Mouse (Mus musculus) MEL (cell line): Measurements from ENCODE around the gene Zfp11. TPM values are rescaled to one million over a fixed set of nuclear protein-coding genes. Genes with fewer than 3 reads are reported as not detected.

Source experiments
- DNase-seq: peaks from one replicate; pipeline ENCODE4 v3.0.0; 2011; ENCODE audit warnings: low read depth, low spot score
- H3K27ac ChIP-seq: 2 replicates; pipeline ENCODE4 v1.5.1; 2012; ENCODE audit warnings: low read depth, mild to moderate bottlenecking, control low read depth, low read length, moderate library complexity; ENCODE audit not compliant: control insufficient read depth
- H3K27me3 ChIP-seq, 2 experiments: fragments of 150-350 bp in 1 of 2; sonication (generic) in 1 of 2; 2 replicates each; pipeline ENCODE4 v1.6.1; 2012; ENCODE audit warnings: low read length in 2 of 2, mild to moderate bottlenecking in 2 of 2, improper control_type of control experiment in 1 of 2, moderate library complexity in 1 of 2; ENCODE audit not compliant: insufficient read depth in 2 of 2, control insufficient read depth in 1 of 2
- H3K36me3 ChIP-seq, 2 experiments: 2 replicates each; pipeline ENCODE4 v1.6.1; 2012 to 2014; ENCODE audit warnings: low read length in 2 of 2, improper control_type of control experiment in 1 of 2, inconsistent platforms in 1 of 2, mild to moderate bottlenecking in 1 of 2; ENCODE audit not compliant: insufficient read depth in 2 of 2, control insufficient read depth in 1 of 2
- H3K4me1 ChIP-seq, 2 experiments: fragments of 150-350 bp in 1 of 2; sonication (generic) in 1 of 2; 2 replicates each; pipeline ENCODE4 v1.6.1; 2012; ENCODE audit warnings: low read length in 2 of 2, improper control_type of control experiment in 1 of 2, mild to moderate bottlenecking in 1 of 2; ENCODE audit not compliant: insufficient read depth in 2 of 2, control insufficient read depth in 1 of 2
- H3K4me3 ChIP-seq, 2 experiments: fragments of 150-350 bp in 1 of 2; sonication (generic) in 1 of 2; 2 replicates each; pipeline ENCODE4 v1.5.1; 2012; ENCODE audit warnings: low read depth in 2 of 2, low read length in 2 of 2, mild to moderate bottlenecking in 2 of 2, moderate library complexity in 2 of 2, control low read depth in 1 of 2, improper control_type of control experiment in 1 of 2; ENCODE audit not compliant: control insufficient read depth in 1 of 2, insufficient read depth in 1 of 2
- H3K79me2 ChIP-seq: 2 replicates; pipeline ENCODE4 v1.6.1; 2012; ENCODE audit warnings: mild to moderate bottlenecking, low read length, moderate library complexity; ENCODE audit not compliant: control insufficient read depth, poor library complexity, insufficient read depth
- H3K9ac ChIP-seq: 2 replicates; pipeline ENCODE4 v1.6.1; 2012; ENCODE audit warnings: low read depth, mild to moderate bottlenecking, control low read depth, low read length, moderate library complexity; ENCODE audit not compliant: control insufficient read depth, poor library complexity, severe bottlenecking
- H3K9me3 ChIP-seq: fragments of 150-350 bp; sonication (generic); replicated peaks from 2 replicates; pipeline ENCODE4 v1.6.1; 2012; ENCODE audit warnings: mild to moderate bottlenecking, low read length, improper control_type of control experiment, moderate library complexity; ENCODE audit not compliant: insufficient read depth
- BHLHE40 ChIP-seq: IDR thresholded peaks from 2 replicates; pipeline ENCODE4 v1.6.1; 2012; ENCODE audit warnings: low read depth, mild to moderate bottlenecking, inconsistent platforms, low read length, improper control_type of control experiment, borderline replicate concordance
- CHD1 ChIP-seq: IDR thresholded peaks from 2 replicates; pipeline ENCODE4 v1.6.1; 2012; ENCODE audit warnings: low read depth, mild to moderate bottlenecking, inconsistent platforms, low read length, improper control_type of control experiment
- E2F4 ChIP-seq: IDR thresholded peaks from 2 replicates; pipeline ENCODE4 v1.6.1; 2011; ENCODE audit warnings: low read depth, low read length, improper control_type of control experiment, borderline replicate concordance
- ETS1 ChIP-seq: IDR thresholded peaks from 2 replicates; pipeline ENCODE4 v1.6.1; 2012; ENCODE audit warnings: low read depth, mild to moderate bottlenecking, inconsistent platforms, low read length, improper control_type of control experiment, moderate library complexity
- HCFC1 ChIP-seq: IDR thresholded peaks from 2 replicates; pipeline ENCODE4 v1.6.1; 2012; ENCODE audit warnings: low read depth, mild to moderate bottlenecking, inconsistent platforms, low read length, improper control_type of control experiment, moderate library complexity
- JUND ChIP-seq: IDR thresholded peaks from 2 replicates; pipeline ENCODE4 v1.6.1; 2011; ENCODE audit warnings: low read depth, mild to moderate bottlenecking, improper control_type of control experiment, low read length
- MAZ ChIP-seq: IDR thresholded peaks from 2 replicates; pipeline ENCODE4 v1.6.1; 2012; ENCODE audit warnings: low read depth, mild to moderate bottlenecking, inconsistent platforms, low read length, improper control_type of control experiment
- MEF2A ChIP-seq: IDR thresholded peaks from 2 replicates; pipeline ENCODE4 v1.6.1; 2014; ENCODE audit warnings: low read depth, mild to moderate bottlenecking, inconsistent platforms, low read length, improper control_type of control experiment; ENCODE audit not compliant: poor library complexity, insufficient replicate concordance, severe bottlenecking; ENCODE audit errors: extremely low read depth
- MXI1 ChIP-seq: IDR thresholded peaks from 2 replicates; pipeline ENCODE4 v1.6.1; 2011; ENCODE audit warnings: mild to moderate bottlenecking, low read depth, low read length, improper control_type of control experiment
- MYB ChIP-seq: IDR thresholded peaks from 2 replicates; pipeline ENCODE4 v1.6.1; 2011; ENCODE audit warnings: mild to moderate bottlenecking, low read depth, low read length, improper control_type of control experiment
- MYC ChIP-seq: IDR thresholded peaks from 2 replicates; pipeline ENCODE4 v1.6.1; 2011; ENCODE audit warnings: low read depth, mild to moderate bottlenecking, low read length, improper control_type of control experiment, moderate library complexity
- NRF1 ChIP-seq: IDR thresholded peaks from 2 replicates; pipeline ENCODE4 v1.6.1; 2014; ENCODE audit warnings: low read depth, mild to moderate bottlenecking, inconsistent platforms, low read length, improper control_type of control experiment, moderate library complexity; ENCODE audit not compliant: poor library complexity, insufficient read depth, severe bottlenecking
- POLR2AphosphoS5 ChIP-seq: IDR thresholded peaks from 2 replicates; pipeline ENCODE4 v1.6.1; 2012; ENCODE audit warnings: low read depth, borderline replicate concordance, mild to moderate bottlenecking, inconsistent platforms, low read length, moderate library complexity, mixed read lengths
- SMC3 ChIP-seq: IDR thresholded peaks from 2 replicates; pipeline ENCODE4 v1.6.1; 2011; ENCODE audit warnings: low read depth, low read length, improper control_type of control experiment
- TAL1 ChIP-seq: IDR thresholded peaks from 2 replicates; pipeline ENCODE4 v1.6.1; 2012; ENCODE audit warnings: mild to moderate bottlenecking, inconsistent platforms, low read length, moderate library complexity, mixed read lengths
- TBP ChIP-seq: IDR thresholded peaks from 2 replicates; pipeline ENCODE4 v1.8.0; 2011; ENCODE audit warnings: low read depth, low read length, improper control_type of control experiment
- UBTF ChIP-seq: IDR thresholded peaks from 2 replicates; pipeline ENCODE4 v1.6.1; 2012; ENCODE audit warnings: low read depth, mild to moderate bottlenecking, inconsistent platforms, low read length, improper control_type of control experiment, moderate library complexity, borderline replicate concordance; ENCODE audit not compliant: insufficient read depth
- USF1 ChIP-seq: IDR thresholded peaks from 2 replicates; pipeline ENCODE4 v1.6.1; 2014; ENCODE audit warnings: low read depth, mild to moderate bottlenecking, inconsistent platforms, low read length, improper control_type of control experiment, moderate library complexity
- polyA plus RNA-seq, 2 experiments: library from polyadenylated mRNA; stranded (reverse) in 1 of 2; unstranded in 1 of 2; fragments of >175 nt in 1 of 2; fragments of >200 nt in 1 of 2; gene quantifications; 2 replicates each; pipeline versions ENCODE4 v1.2.1 to v1.2.4; 2012; ENCODE audit warnings: low replicate concordance in 2 of 2, low read depth in 1 of 2; ENCODE audit not compliant: insufficient read length in 2 of 2, insufficient read depth in 1 of 2, missing spikeins in 1 of 2
- total RNA-seq: library from RNA; depleted of rRNA; stranded (reverse); fragments of 300-350 nt; gene quantifications from 2 replicates; pipeline ENCODE4 v1.2.3, GENCODE M21; 2012

Zfp11 gene
- total and polyA plus RNA-seq, 3 experiments = 0.03 TPM; not detected in 2

GRCm38 (mm10) chr5:129703368-129703767 lies 33.5 kb upstream of the Zfp11 start:
- H3K36me3 ChIP-seq = no peaks in the 10 kb centered on the region
- no peak for TF ChIP-seq SMC3
- TF ChIP-seq MEF2A = no peak
- TF ChIP-seq MYC = no peak
- TF ChIP-seq MXI1 = no peak
- TF ChIP-seq JUND = no peak
- TF ChIP-seq HCFC1 = no peak
- no peak for TF ChIP-seq UBTF
- no peak for TF ChIP-seq BHLHE40
- TF ChIP-seq ETS1 = no peak
- no peak for TF ChIP-seq TBP
- no peak for TF ChIP-seq NRF1
- TF ChIP-seq MYB = no peak
- no peak for TF ChIP-seq E2F4
- TF ChIP-seq CHD1 = no peak
- no peak overlapping the region for H3K27ac ChIP-seq
- H3K9ac ChIP-seq = no peak overlapping the region
- peaks cover 2 to 8% of the 10 kb centered on the region in 2 experiments; a peak in 3 of 4 replicates for H3K27me3 ChIP-seq
- H3K9me3 ChIP-seq = no peaks in the 10 kb centered on the region
- no peaks in the 10 kb centered on the region for H3K79me2 ChIP-seq
- H3K4me3 ChIP-seq = no peak overlapping the region
- DNase-seq = no peak
- no peaks in the 10 kb centered on the region for H3K4me1 ChIP-seq

DNA sequence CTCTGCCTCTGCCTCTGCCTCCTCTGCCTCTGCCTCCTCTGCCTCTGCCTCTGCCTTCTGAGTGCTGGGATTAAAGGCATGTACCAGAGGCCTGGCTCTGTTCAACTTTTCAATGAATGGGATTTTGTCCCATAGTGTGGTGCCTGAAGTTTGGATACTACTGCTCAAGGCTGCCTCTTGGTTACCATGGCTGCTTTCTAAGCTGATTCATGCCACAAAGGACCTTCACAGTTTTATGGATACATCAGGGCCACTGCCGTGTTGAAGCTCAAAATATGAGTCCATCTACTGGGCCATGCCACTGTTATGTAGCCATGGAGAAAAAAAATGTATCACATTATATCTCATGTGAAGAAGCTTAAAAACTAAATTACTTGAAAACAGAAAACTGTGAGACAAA lies 31.8 kb upstream of the Zfp11 start:
- H3K9ac ChIP-seq = no peak overlapping the region
- peaks cover 2 to 8% of the 10 kb centered on the region in 2 experiments; a peak in 3 of 4 replicates for H3K27me3 ChIP-seq
- no peaks in the 10 kb centered on the region for H3K79me2 ChIP-seq
- no peaks in the 10 kb centered on the region for H3K4me1 ChIP-seq
- H3K4me3 ChIP-seq = no peak overlapping the region
- TF ChIP-seq POLR2AphosphoS5 (no peak), MAZ (no peak), SMC3 (no peak), MEF2A (no peak), USF1 (no peak), TBP (no peak), TAL1 (no peak)
- no peak for DNase-seq
- no peak overlapping the region for H3K27ac ChIP-seq
- no peaks in the 10 kb centered on the region for H3K9me3 ChIP-seq
- H3K36me3 ChIP-seq = no peaks in the 10 kb centered on the region
